Mouse (Mus musculus) forebrain, embryonic 14.5 days (tissue): Measurements from ENCODE around the gene Slc38a5. TPM values are rescaled to one million over a fixed set of nuclear protein-coding genes. Genes with fewer than 3 reads are reported as not detected.
"Not testable (repeated sequence)": the region's sequence is repeated elsewhere in the genome, so short reads cannot be mapped to it uniquely, and the experiment has no call there.

Experiments used
- ATAC-seq: fragments of 200-750 bp; cut with Nextera tagmentation; 2 replicates; pipeline ENCODE4 v1.8.0; 2017; ENCODE audit warnings: mild to moderate bottlenecking, moderate library complexity
- DNase-seq: peaks from one replicate; pipeline ENCODE4 v3.0.0-alpha.2; 2015; ENCODE audit warnings: low spot score
- H3K27ac ChIP-seq: fragments of 300-500 bp; sonication (generic); 2 replicates; pipeline ENCODE4 v1.5.1; 2014; ENCODE audit warnings: low read depth, mild to moderate bottlenecking, control low read depth, low read length, moderate library complexity
- H3K27me3 ChIP-seq: fragments of 300-500 bp; sonication (generic); replicated peaks from 2 replicates; pipeline ENCODE4 v1.6.1; 2014; ENCODE audit warnings: low read length, control low read depth, mixed read lengths; ENCODE audit not compliant: control insufficient read depth, insufficient read depth
- H3K36me3 ChIP-seq: fragments of 300-500 bp; sonication (generic); 2 replicates; pipeline ENCODE4 v1.6.1; 2014; ENCODE audit warnings: low read length, control low read depth; ENCODE audit not compliant: control insufficient read depth, insufficient read depth
- H3K4me1 ChIP-seq: fragments of 300-500 bp; sonication (generic); 2 replicates; pipeline ENCODE4 v1.6.1; 2014; ENCODE audit warnings: antibody characterized with exemption, low read length, control low read depth; ENCODE audit not compliant: control insufficient read depth, insufficient read depth
- H3K4me2 ChIP-seq: fragments of 300-500 bp; sonication (generic); 2 replicates; pipeline ENCODE4 v1.6.1; 2014; ENCODE audit warnings: mild to moderate bottlenecking, control low read depth, low read length
- H3K4me3 ChIP-seq: fragments of 300-500 bp; sonication (generic); 2 replicates; pipeline ENCODE4 v1.5.1; 2014; ENCODE audit warnings: low read depth, low read length, control low read depth
- H3K9ac ChIP-seq: fragments of 300-500 bp; sonication (generic); 2 replicates; pipeline ENCODE4 v1.6.1; 2014; ENCODE audit warnings: mild to moderate bottlenecking, low read length, control low read depth, moderate library complexity
- H3K9me3 ChIP-seq: fragments of 300-500 bp; sonication (generic); replicated peaks from 2 replicates; pipeline ENCODE4 v1.6.1; 2016; ENCODE audit warnings: low read length, control low read depth, mixed read lengths; ENCODE audit not compliant: control insufficient read depth
- WGBS: fragments of 180-500 bp; shearing (Covaris S2); extraction: QIAGEN DNeasy Blood & Tissue Kit; methylation state at CpG from one replicate; pipeline ENCODE4 v1.1.7; 2014; 5-methylcytosine and 5-hydroxymethylcytosine counted together
- polyA plus RNA-seq: library from polyadenylated mRNA; unstranded; fragments of >200 nt; fragmentation: Nextera tagmentation; extraction: Ambion mirVana; gene quantifications from 2 replicates; pipeline ENCODE4 v1.2.1, GENCODE M21; 2014

Gene Slc38a5
- polyA plus RNA-seq, 1 experiment from 2014 or later, result 42.8 TPM

DNA sequence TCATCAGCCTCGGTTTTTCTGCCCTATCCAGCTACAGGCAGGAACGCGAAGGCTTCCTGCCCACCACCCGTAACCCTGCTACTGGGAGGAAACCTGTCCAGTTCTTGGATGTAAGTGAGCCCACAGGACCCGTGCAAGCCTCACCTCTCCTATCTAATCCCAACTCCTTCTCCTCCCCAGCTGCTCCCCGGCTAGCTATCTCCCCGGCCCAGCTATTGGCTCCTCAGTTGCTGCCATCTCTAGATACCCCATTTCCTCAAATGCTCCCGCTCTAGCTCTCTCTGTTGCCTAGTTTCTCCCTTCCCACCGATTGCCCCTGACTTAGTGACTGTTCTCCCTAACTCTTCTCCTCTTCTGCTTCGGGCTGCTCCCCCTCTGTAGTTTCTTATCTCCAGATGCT, 1.1 kb downstream of the Slc38a5 start:
- H3K27me3 ChIP-seq, result no peaks in the 10 kb centered on the region
- DNase-seq, result no peak
- no peaks in the 10 kb centered on the region for H3K4me1 ChIP-seq
- ATAC-seq, result no peak
- H3K27ac ChIP-seq, result no peak overlapping the region
- no peaks in the 10 kb centered on the region for H3K9me3 ChIP-seq
- 40% methylated on average over 10 of the region's 10 CpGs for WGBS
- H3K4me2 ChIP-seq, result no peak overlapping the region
- no peaks in the 10 kb centered on the region for H3K36me3 ChIP-seq
- H3K9ac ChIP-seq, result no peak overlapping the region
- H3K4me3 ChIP-seq, result no peak overlapping the region

- Histone ChIP-seq H3K36me3 (no peaks in the 10 kb centered on the region), H3K27ac (no peak overlapping the region), H3K9me3 (no peaks in the 10 kb centered on the region), H3K4me3 (no peak overlapping the region), H3K9ac (no peak overlapping the region), H3K4me2 (no peak overlapping the region), H3K27me3 (no peaks in the 10 kb centered on the region), H3K4me1 (no peaks in the 10 kb centered on the region)
- 94% methylated on average over 5 of the region's 5 CpGs for WGBS
- ATAC-seq (no peak), DNase-seq (no peak)
Observed at GRCm38 (mm10) chrX:8274056-8274455, 3.1 kb downstream of the Slc38a5 start.

DNA sequence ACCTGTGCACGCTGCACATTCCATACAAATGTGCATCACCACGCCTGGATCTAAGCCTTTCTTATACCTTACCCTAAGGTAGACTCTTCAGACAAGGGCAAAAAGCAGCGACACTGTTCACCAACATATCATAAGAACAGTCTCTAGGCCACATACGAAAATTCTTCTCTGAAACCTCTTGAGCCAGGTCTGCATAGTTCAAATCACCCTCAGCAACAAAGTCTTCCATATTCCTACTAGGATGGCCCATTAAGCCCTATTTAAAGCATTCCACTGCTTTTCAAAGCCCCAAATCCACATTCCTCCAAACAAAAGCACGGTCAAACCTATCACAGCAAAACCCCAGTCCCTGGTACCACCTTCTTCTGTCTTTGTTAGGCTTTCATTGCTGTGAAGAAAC, 17.7 kb downstream of the Slc38a5 start:
- Histone ChIP-seq H3K36me3 (no peaks in the 10 kb centered on the region), H3K9ac (no peak overlapping the region), H3K27ac (no peak overlapping the region), H3K27me3 (no peaks in the 10 kb centered on the region), H3K4me2 (no peak overlapping the region), H3K9me3 (no peaks in the 10 kb centered on the region), H3K4me3 (no peak overlapping the region), H3K4me1 (no peaks in the 10 kb centered on the region)
- ATAC-seq (no peak), DNase-seq (no peak)
- WGBS, result 79% methylated on average over 5 of the region's 5 CpGs

- ATAC-seq (no peak), DNase-seq (no peak)
- H3K27me3 ChIP-seq, result no peaks in the 10 kb centered on the region
- no peaks in the 10 kb centered on the region for H3K4me1 ChIP-seq
- no peak overlapping the region for H3K27ac ChIP-seq
- H3K9ac ChIP-seq, result no peak overlapping the region
- no peak overlapping the region for H3K4me3 ChIP-seq
- no peaks in the 10 kb centered on the region for H3K9me3 ChIP-seq
- H3K4me2 ChIP-seq, result no peak overlapping the region
- no peaks in the 10 kb centered on the region for H3K36me3 ChIP-seq
- 95% methylated on average over 1 of the region's 1 CpGs for WGBS
Observed at GRCm38 (mm10) chrX:8309302-8309701, 38.4 kb downstream of the Slc38a5 start.

- not testable (repeated sequence) for H3K4me2 ChIP-seq, H3K27ac ChIP-seq, H3K9me3 ChIP-seq, DNase-seq, H3K9ac ChIP-seq, ATAC-seq, H3K27me3 ChIP-seq, H3K36me3 ChIP-seq, H3K4me3 ChIP-seq, H3K4me1 ChIP-seq
- 11% methylated on average over 7 of the region's 7 CpGs for WGBS
Observed at GRCm38 (mm10) chrX:8314905-8315304, 44.0 kb downstream of the Slc38a5 start.

GRCm38 (mm10) chrX:8327124-8327523, 56.2 kb downstream of the Slc38a5 start, which contains the start of gene Ssxb10:
Gene Ssxb10 (plus strand): TSS chrX:8327424.
- ATAC-seq (no peak), DNase-seq (no peak)
- Histone ChIP-seq H3K27ac (no peak within 1 kb of the TSS), H3K9me3 (peaks cover 6% of the 10 kb centered on the region; the same call in 1 of the 2 replicates), H3K4me3 (no peak within 1 kb of the TSS), H3K27me3 (no peaks in the 10 kb centered on the region), H3K36me3 (no peaks in the 10 kb centered on the region), H3K4me1 (no peaks in the 10 kb centered on the region), H3K4me2 (no peak within 1 kb of the TSS), H3K9ac (no peak within 1 kb of the TSS)
- 61% methylated on average over 2 of the region's 2 CpGs for WGBS

Other genes with a start within 250 kb of the Slc38a5 start
- gene Suv39h1, start 196.4 kb upstream of the Slc38a5 start, polyA plus RNA-seq, result 42.8 and 47.7 TPM in 2 replicates
- gene Was, start 180.6 kb upstream of the Slc38a5 start, polyA plus RNA-seq, result 0.15 and 0.33 TPM in 2 replicates
- gene Wdr13, start 138.2 kb upstream of the Slc38a5 start, polyA plus RNA-seq, result 35.2 and 43.2 TPM in 2 replicates
- gene Rbm3, start 125.3 kb upstream of the Slc38a5 start, polyA plus RNA-seq, result 388 and 477 TPM in 2 replicates
- gene Tbc1d25, start 95.0 kb upstream of the Slc38a5 start, polyA plus RNA-seq, result 19.7 and 26.5 TPM in 2 replicates
- gene Ebp, start 77.6 kb upstream of the Slc38a5 start, polyA plus RNA-seq, result 25.3 and 28.5 TPM in 2 replicates
- gene Porcn, start 64.6 kb upstream of the Slc38a5 start, polyA plus RNA-seq, result 35.4 and 42.0 TPM in 2 replicates
- gene Ftsj1, start 18.7 kb upstream of the Slc38a5 start, polyA plus RNA-seq, result 60.9 and 63.6 TPM in 2 replicates
- gene Ssxb10, start 56.3 kb downstream of the Slc38a5 start, polyA plus RNA-seq, result not detected in 2 replicates
- gene Ssxb9, start 95.8 kb downstream of the Slc38a5 start, polyA plus RNA-seq, result not detected in 2 replicates
- not detected in 2 replicates for gene Ssxb1, start 142.2 kb downstream of the Slc38a5 start, polyA plus RNA-seq
- gene Ssxb2, start 190.6 kb downstream of the Slc38a5 start, polyA plus RNA-seq, result not detected in 2 replicates